Mouse (Mus musculus) thymus, postnatal 10 days (tissue): Measurements from ENCODE around the gene Srebf2.

ENCODE experiments used
- DNase-seq, 2 experiments: peaks; one replicate each; pipeline ENCODE4 v3.0.0; 2021; ENCODE audit warnings: low spot score in 2 of 2

Srebf2 gene

DNA sequence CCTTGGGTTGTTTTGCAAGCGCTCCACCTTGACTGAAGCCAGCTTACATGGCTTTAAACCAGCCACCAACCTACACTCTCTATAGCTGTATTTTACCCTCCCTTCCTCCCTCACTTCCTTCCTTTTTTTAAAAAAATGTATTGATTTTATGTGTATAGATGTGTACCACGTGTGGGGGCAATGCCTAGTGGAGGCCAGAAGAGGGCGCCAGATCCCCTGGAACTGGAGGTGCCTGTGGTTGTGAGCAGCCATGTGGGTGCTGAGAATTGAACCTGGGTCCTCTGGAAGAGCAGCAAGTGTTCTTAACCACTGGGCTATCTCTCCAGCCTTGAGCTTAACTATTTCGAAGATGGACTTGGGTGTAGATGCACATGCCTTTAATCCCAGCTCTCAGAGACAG lies 35.3 kb downstream of the Srebf2 start:
- DNase-seq = no peak

DNA sequence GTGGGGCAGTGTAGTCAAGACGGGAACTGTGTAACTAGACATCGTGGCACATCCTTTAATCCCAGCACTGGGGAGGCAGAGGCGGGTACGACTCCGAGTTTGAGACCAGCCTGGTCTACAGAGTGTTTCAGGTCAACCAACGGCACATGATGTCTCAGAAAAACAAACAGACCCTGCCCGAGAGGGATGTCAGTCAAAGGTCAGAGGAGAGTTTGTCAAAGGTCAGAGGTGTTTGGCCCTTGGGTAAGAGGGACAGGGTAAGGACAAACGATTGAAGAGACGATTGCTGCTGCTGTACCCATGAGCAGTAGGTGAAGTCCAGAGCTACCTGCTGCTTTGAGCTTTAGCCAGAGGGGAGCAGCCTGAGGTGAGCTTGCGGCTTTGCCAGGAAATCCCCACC lies 36.6 kb downstream of the Srebf2 start:
- no peak for DNase-seq

DNA sequence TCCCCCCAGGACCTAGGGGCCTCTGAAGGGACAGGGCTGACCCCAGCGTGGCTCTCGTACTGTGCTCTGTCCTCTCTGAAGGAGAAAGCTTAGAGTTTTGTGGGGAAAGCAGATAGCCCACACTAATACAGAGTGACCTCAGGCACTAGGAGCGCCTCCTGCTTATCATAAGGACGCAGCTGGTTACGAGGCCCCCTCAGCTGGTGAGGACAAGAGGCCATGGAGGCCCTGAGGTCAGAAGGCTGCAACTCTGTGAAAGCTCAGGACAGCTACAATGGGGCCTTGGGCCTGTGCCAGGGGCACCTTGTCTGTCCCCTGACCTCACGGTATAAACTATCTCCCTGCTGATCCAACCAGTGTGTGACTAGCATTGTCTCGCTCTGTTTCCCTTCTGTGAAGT lies 37.2 kb downstream of the Srebf2 start:
- DNase-seq = no peak

DNA sequence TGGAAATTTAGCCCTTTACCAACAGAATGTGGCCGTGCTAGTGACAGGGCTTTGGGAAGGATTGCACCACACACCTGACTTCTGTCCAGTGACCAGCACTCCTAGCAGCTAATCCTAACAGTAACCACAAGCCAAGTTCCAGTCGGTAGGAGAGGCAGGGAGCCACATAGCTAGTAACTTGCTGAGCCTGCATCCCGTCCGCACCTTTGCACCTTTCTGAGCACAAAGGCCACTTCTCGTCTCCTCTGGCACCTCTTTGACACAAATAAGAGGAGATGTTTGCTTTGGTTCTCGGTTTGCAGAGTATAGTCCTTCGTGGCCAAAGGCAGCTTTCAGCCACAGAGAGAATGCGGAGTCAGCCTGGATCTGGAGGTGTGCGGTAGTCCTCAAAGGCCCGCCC lies 37.7 kb downstream of the Srebf2 start:
- no peak for DNase-seq

DNA sequence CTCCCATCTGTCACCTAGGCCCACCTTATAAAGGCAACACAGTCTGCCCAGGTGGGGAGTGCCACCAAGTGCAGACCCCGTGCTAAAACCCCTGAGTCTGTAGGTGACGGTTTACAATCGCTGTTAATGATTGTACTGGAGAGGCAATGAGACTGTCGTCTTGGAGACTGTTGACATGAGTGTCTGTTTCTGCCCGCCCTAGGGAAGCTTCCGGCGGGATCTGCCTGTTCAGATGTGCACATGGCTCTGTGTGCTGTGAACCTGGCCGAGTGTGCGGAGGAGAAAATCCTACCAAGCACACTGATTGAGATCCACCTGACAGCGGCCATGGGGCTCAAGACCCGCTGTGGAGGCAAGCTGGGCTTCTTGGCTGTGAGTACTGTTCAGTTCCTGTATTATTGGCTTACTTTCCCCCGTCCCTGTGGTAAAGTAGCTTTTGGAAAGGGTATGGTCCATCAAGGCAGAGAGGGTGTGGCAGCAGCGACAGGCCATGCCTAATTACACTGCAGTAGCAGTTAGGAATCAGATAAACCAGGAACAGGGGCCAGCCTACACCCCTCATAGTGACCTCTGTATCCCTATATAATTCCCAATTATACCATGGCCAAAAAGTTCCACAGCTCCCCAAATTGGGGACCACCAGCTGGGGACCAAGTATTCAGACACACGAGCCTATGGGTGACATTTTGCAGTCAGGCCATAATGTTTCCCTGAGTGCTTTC lies 38.2 kb downstream of the Srebf2 start:
- DNase-seq = no peak

DNA sequence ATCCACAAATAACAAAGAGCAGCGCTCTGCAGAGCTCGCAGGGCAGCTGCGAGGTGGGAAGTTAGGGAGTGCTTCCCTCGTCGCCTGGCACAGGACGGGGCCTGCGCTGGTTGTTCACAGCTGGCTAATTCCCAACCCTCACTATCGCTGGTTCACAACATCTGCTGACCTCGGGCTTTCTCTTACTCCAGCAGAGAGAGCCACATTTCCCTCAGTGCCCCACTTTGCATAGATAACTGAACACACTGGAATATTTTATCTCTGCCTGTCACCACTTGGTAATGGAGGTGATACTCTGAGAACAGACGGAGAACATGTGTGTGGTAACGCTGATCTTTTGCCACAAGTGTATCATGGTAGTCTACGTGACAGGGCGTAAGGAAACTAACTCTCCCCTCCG lies 39.1 kb downstream of the Srebf2 start:
- no peak for DNase-seq

DNA sequence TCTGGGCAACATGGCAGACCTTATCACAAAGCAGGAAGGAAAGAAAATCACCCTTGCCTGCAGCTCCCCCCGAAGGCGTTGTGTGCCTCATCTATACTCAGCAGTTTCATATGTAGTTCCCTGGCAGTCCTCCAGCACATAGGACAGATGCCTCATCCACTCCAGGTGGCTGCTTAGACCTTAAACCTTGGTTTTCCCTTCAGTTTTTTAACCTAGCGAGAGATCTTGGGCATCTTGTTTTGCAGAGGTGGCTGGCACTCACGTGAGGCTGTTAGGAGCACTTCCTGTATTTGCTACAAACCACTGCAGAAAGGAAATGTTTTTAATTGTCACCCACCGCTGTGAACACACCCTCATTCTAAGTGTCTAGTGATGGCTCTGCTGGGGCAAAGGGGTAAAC lies 40.0 kb downstream of the Srebf2 start:
- DNase-seq = no peak

DNA sequence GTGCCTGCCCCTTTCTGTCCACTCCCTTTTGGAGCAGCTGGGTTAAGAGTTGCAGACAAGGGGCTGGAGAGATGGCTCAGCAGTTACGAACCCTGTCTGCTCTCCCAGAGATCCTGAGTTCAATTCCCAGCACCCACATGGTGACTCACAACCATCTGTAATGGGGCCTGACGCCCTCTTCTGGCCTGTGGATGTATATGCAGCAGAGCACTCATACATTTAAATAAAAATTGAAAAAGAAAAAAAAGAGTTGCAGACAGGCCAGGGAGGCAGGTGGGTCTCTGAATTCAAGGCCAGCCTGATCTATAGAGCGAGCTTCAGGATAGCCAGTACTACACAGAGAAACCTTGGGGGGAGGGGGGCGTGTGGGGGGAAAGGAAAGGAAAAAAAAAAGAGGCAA lies 40.4 kb downstream of the Srebf2 start:
- DNase-seq = no peak

DNA sequence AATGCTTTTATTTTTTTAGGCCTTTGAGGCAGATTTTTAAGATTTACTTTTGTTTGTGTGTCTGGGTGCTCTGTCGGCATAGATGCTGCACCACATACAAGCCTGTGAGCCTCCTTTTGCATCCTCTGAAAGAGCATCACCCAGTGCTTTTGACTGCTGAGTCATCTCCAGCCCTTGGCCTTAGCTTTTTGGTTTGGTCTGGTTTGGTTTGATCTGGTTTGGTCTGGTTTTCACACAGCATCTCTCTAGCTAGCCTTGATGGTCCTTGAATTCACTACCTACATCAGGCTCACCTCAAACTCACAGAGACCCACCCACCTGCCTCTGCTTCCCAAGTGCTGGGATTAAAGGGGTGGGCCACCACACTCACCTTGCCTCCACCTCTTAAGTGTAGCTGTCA lies 40.9 kb downstream of the Srebf2 start:
- no peak for DNase-seq

DNA sequence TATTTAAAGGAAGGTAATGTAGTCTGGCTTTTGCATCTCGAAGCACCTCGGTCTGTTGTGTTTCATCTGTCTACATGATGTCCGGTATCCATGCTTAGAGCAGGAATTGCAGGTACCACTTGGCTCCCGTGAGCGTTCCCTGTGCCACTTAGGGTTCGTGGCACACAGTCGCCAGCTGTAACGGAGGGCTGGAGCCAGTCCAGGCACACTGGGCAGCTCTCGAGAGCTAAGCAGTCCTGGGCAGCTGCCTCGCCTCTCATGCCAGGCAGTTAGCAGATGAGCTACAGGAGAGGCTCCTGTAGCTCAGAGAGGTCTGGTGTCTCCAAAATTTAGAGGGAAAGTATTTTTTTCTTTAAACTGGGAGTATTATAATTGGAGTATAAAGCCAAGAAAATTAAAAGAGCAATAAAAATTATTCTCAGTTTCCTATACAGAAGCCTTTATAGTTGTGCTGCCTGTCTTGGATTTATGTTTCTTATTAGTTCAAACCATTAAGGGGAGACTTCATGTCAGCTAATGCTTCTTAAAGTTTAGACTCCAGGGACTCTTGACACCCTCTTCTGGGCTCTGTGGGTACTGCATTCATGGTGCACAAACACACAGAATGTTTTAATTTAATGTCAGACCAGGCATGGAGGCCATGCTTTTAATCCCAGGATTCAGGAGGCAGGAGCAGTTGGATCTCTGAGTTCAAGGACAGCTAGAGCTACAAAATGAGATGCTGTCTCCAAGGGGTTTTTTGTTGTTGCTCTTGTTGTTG lies 41.7 kb downstream of the Srebf2 start:
- DNase-seq = peak in 1 of 2 experiments; percentile 65

DNA sequence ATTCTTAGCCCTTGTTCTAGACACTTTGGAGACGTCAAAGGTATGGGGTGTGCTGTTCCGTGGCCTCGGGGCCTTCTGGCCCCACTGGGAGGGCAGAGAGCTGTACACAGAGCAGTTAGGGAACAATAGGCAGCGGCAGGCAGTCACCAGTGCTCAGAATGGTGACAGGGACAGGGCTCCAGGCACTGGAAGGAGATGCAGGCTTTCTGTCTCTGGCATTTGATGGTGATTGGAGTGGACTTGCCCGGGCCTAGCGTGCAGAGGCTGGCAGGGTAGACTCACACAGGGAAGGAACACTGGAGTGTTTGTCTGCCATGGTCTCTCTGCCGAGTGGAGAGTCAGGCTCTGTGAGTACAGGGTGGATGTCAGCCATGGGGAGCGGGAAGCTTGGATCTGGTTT lies 45.6 kb downstream of the Srebf2 start:
- DNase-seq = no peak

DNA sequence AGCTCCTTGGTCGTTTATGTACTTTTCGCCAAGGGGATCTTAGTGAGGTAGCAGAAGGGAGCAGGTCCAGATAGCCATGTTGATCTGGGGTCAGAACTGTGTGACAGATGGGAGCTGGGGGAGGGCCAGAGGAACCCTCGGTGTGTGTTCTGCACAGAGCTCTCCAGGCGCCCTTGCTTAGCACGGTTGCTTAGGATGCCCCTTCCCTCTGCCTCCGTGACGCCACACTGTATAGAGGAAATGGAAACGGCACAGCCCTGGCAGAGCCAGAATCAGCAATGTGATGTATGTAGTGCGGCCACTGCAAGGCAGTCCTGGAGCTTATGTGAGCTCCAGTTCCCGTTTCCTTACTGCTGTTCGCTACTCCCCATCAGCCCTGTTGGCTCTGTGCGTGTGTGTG lies 49.3 kb downstream of the Srebf2 start:
- DNase-seq = no peak

DNA sequence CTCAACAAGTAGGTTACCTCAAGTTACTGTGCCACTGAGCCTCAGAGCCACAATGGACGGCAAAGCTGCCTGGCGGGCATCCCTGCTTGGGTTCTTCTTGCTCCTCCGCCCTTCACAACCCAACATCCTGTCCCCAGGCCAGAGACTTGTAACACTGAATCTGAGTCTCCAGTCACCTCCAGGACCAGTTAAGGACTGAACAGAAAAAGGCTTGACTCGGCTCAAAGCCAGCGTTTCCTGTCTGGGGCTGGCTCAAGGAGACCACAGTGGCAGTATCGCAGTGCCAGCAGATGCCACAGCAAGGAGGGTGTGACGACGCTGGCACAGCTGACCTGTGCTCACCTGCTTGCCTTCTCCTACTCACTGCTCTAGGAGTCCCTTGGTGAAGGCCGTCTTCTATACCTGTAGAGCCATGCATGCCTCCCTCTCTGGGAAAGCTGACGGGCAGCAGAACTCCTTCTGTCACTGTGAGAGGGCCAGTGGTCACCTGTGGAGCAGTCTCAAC lies 50.3 kb downstream of the Srebf2 start:
- DNase-seq = no peak

DNA sequence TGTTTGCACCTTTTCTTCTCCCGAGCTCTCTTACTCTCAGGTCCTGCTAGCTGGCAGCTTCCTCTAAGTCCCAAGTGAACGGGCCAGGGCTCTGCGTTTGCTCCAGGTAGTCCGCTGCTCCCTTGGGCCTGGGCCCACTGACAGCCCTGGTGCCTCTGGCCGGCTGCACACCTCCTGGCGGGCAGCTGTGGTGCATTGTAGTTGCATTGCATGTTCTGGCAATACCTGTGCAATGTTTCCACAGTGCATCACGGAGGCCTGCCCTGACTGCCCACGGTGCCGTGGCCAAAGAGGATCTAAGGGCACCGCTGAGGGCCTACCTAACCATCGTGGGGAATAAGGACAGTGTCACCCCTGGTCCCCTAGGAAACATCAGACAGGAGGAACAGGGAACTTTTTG lies 51.0 kb downstream of the Srebf2 start:
- no peak for DNase-seq

DNA sequence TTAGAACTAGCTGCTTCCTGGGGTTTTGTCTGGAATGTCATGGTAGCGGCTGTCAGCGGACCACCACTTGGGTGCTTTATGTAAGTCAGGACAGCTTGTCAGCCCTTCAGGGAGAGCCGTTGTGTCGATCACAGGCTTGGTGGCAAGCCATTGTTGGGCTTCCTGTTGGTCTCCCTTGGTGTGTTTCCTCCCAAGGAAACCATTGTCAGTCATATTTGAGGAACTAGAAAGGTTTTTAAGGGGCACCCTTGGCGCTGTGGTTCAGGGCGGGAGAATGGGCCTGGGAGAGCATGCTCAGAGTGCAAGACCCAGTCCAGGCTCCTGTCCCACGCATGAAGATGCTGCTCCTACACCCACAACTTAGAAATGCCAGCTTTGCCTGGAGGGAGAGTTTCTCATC lies 51.4 kb downstream of the Srebf2 start:
- DNase-seq = no peak

DNA sequence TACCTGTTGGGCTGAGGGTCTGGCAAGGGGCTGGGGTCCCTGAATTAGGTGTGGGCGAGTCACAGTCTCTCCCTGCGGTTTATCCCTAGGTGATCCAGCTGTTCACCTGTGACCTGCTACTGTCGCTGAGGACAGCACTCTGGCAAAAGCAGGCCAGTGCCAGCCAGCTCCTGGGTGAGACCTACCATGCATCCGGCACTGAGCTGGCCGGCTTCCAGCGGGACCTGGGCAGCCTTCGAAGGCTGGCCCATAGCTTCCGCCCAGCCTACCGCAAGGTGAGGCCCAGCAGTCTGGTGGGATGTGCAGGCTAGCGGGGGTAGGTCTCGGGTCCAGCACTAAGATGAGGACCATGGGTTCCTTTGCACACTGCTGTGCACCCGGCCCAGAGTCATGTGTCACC lies 52.6 kb downstream of the Srebf2 start:
- DNase-seq = no peak

DNA sequence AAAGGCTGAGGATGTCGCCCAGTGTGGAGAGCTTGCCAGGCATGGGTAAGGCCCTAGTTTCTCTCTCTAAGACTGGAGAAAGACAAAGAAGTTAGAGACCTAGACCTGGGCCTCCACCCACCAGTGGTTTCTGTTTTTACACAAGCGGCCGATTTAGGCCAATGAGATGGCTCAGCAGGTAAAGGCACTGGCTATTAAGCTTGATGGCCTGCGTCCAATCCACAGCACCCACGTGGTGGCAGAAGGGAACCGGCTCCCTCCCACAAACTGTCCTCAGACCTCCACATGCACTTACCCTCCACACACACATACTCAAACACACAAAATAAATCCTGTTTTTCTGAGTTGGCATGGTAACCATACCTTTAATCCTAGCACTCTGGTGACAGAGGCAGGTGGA lies 55.1 kb downstream of the Srebf2 start:
- DNase-seq = no peak

DNA sequence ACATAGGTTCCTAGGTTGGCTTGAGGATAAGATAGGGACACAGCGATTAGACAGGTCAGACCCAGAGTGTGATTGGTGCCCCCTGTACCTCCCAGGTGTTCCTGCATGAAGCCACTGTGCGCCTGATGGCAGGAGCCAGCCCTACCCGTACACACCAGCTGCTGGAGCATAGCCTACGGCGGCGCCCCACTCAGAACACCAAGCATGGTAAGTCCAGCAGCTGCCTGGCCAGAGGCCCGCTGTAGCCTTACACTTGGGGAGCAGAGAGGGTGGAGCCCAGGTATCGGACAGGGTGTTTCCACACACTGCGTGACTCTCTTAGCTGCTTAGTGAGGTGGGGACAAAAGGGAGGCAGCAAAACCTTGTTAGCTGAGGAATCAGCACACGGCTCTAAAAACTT lies 56.1 kb downstream of the Srebf2 start:
- DNase-seq = no peak

DNA sequence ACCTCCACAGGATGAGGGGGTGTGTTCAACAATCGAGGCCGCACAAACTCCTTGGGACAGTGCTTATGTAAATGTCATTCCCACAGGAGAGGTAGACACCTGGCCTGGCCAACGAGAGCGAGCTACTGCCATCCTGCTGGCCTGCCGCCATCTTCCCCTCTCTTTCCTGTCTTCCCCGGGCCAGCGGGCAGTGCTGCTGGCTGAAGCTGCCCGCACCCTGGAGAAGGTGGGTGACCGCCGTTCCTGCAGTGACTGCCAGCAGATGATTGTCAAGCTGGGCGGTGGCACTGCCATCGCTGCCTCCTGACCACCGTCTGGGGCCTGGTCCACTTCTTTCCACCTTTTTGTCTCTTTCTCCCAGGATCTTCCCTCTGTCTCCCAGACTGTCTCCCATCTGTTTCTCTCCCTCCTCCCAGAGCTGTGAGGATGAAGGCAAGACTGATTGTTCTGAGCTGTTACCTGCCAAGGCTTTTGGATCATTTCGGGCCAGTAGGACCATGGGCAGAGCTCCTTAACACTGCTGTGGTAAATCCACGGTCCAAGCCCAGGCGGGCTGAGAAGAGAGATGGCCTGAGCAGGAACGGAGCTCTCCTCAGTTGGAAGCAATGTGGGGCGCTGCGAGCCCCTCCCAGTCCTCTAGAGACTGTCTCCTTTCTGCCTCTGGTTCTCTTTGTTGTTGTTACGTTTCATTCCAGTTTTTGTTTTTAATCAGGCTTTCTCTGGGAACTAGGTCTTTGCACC lies 56.8 kb downstream of the Srebf2 start:
- DNase-seq = no peak

DNA sequence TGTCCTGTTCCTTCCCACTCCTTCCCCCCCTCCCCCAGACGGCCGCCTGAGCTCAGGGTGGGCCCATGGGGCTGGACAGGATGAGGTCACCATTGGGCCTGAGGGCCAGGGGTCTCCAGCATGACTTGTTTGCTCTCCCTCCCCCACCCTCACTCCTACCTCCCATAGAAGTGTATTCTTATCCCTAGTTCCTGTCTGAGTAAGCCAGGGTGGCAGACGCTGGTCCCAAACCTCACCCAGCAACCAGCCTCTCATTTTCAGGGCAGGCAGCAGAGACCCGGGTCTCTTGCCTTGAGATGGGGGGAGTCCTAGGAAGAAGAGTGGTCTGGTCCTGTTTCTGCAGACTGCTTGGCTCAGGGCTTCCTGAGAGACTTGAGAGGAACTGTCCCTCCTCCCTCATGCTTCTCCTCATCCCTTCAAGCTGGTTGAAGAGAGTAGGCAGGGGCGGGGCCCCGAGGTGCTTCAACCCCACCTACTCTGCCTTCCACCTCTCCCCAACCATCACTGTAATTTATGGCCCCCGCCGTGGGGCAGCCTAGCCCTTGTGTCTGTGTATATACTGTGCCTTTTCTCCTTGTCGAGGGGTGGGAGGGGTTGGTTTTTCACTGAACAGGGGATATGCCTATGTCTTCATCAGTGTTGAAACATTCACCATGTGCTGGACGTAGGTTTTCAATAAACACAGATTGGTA lies 57.8 kb downstream of the Srebf2 start:
- DNase-seq = no peak

DNA sequence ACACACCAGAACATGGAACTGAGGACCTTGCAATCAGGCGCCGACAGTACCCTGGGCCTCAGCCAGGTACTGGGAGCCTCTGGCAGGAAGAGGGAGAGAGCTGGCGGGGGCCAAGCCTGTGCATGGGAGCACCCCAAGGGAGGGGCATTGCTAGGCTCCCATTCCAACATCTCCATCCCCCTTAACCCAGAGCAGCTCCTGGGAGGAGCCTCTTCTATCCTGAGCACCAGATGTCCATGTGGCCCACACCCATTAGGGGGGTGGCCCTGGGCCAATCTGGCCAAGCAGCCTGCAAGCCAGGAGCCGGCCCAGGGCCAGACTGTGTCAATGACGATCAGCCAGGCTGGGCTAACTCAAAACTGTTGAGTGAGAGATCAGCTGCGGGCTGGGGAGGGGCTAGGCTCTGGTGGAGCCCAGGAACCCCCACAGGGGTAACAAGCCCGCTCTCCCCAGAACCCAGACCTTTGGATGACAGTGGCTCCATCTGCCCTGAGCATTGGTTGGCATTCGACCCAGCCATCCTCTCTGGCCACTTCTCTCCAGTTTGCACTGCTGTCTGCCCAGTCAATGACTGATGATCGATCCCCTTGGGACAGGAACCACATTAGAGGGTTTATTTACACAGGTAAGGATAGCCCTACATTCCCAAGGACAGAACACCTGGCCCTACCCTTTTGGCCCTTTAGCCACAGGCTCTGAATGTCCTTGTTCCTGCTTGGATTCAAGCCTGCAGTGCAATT lies 59.6 kb downstream of the Srebf2 start:
- DNase-seq = no peak

DNA sequence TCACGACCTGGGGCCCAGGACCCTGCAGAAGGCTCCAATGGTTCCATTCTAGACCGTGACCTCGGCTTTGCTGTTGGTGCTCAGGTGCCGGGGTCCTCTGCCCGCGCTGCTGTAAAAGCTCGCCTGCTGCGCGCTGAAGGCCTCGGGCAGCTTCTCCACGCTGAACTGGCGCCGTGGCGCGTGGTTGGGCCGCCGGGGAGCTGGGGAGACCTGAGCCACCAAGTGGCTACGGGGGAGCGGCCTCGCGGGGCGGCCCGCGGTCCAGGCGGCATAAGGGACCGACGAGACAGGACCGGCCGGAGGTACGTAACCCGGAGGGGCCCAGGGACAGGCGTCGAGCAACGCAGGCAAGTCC lies 60.1 kb downstream of the Srebf2 start:
- no peak for DNase-seq
